In the genomic region with DNA sequence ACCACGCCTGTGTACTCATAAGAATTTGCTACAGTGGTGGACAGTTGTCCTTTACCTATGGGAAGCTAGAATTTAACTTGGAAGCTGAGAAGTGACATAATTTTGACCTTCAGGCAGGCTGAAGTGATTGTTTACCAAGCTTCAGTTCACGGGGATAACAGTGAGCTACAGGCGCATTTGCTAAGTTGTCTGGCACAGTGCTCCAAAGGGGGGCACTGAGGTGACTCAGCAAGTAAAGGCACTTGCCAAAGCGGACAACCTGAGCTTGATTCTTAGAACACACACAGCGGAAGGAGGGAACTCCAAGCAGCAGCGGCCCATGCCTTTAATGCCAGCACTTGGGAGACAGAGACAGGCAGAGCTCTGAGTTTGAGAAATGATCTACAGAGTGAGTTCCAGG, we compare ENCODE assay signal across 13 mouse cellular contexts.
"Had no signal": no experiment of that assay in that cellular context is flagged by ENCODE, and none has a peak within 500 bp of the region (broad histone marks: within the 10 kb centered on the region; RNA-seq: fewer than 3 reads in every experiment).

No protein-coding gene starts in this region.

- ATAC-seq: liver, postnatal 0 days had no signal

- H3K4me1 ChIP-seq: kidney, embryonic 15.5 days; limb, embryonic 10.5 days; lung, embryonic 15.5 days; megakaryocyte, embryonic 14.5 days; midbrain, embryonic 12.5 days had no signal

- H3K4me2 ChIP-seq: kidney, embryonic 15.5 days; liver, embryonic 13.5 days; lung, embryonic 15.5 days; midbrain, embryonic 12.5 days had no signal

- DNase-seq: kidney, adult 2 months; kidney, postnatal 14 days; liver, embryonic 13.5 days; liver, postnatal 0 days; right cerebral cortex, postnatal 25 days; thymus, adult 18-20 months; thymus, postnatal 14 days had no signal

- H3K27ac ChIP-seq: kidney, embryonic 15.5 days; limb, embryonic 10.5 days; liver, embryonic 13.5 days; lung, embryonic 15.5 days; macrophage; midbrain, embryonic 12.5 days had no signal

- H3K9ac ChIP-seq: kidney, embryonic 15.5 days; liver, embryonic 13.5 days; liver, postnatal 0 days; lung, embryonic 15.5 days; midbrain, embryonic 12.5 days had no signal

- H3K4me3 ChIP-seq: kidney, embryonic 15.5 days; limb, embryonic 10.5 days; liver, embryonic 13.5 days; lung, embryonic 15.5 days; megakaryocyte, embryonic 14.5 days; midbrain, embryonic 12.5 days had no signal

- H3K27me3 ChIP-seq: kidney, embryonic 15.5 days; liver, embryonic 13.5 days; lung, embryonic 15.5 days; midbrain, embryonic 12.5 days had no signal

- H3K9me3 ChIP-seq: kidney, embryonic 15.5 days; limb, embryonic 10.5 days; liver, embryonic 13.5 days; lung, embryonic 15.5 days; megakaryocyte, embryonic 14.5 days; midbrain, embryonic 12.5 days had no signal
